Mouse (Mus musculus): ENCODE results near the gene Rnf222. TPM values are rescaled to one million over a fixed set of nuclear protein-coding genes. Genes with fewer than 3 reads are reported as not detected.

The Rnf222 gene
- polyA plus RNA-seq, 1 experiment from 2014 or later: 0.08 TPM

DNA sequence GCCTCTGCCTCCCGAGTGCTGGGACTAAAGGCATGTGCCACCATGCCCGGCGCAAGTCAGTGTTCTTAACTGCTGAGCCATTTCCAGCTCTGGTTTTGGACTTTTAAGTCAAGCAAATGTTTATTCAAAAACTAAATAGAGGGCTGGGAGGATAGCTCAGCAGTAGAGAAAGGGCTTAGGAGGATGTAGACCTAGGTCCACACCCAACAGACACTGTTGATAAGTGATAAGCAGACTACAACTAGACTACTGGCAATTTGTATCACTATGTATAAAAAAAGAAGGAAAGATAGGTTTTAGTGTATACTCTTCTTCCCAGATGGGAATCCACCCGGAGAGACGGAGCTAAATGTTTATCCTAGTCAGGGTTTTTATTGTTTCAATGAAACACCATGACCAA is 7.9 kb downstream of the Rnf222 start:
- Histone ChIP-seq H3K9ac (ENCODE audit: low read length) (no peak overlapping the region), H3K4me2 (ENCODE audit: low read depth) (no peak overlapping the region), H3K27ac (ENCODE audit: low read depth, low read length) (no peak overlapping the region), H3K4me1 (ENCODE audit: control insufficient read depth, insufficient read depth, low read length) (no peaks in the 10 kb centered on the region), H3K4me3 (ENCODE audit: low read depth, low read length) (no peak overlapping the region), H3K9me3 (ENCODE audit: control insufficient read depth, low read length) (no peaks in the 10 kb centered on the region), H3K27me3 (ENCODE audit: control insufficient read depth, insufficient read depth, low read length) (no peaks in the 10 kb centered on the region), H3K36me3 (ENCODE audit: control insufficient read depth, insufficient read depth, low read length) (no peaks in the 10 kb centered on the region)
- ATAC-seq (ENCODE audit: insufficient read depth, low FRiP score, low TSS enrichment): no peak
- 94% methylated on average over 5 of the region's 5 CpGs for WGBS
- no peak for DNase-seq (ENCODE audit: low spot score)

- no peaks in the 10 kb centered on the region for H3K27me3 ChIP-seq (ENCODE audit: control insufficient read depth, insufficient read depth, low read length)
- no peaks in the 10 kb centered on the region for H3K9me3 ChIP-seq (ENCODE audit: control insufficient read depth, low read length)
- 52% methylated on average over 4 of the region's 4 CpGs for WGBS
- H3K9ac ChIP-seq (ENCODE audit: low read length): no peak overlapping the region
- H3K36me3 ChIP-seq (ENCODE audit: control insufficient read depth, insufficient read depth, low read length): no peaks in the 10 kb centered on the region
- no peak for ATAC-seq (ENCODE audit: insufficient read depth, low FRiP score, low TSS enrichment)
- H3K4me2 ChIP-seq (ENCODE audit: low read depth): no peak overlapping the region
- DNase-seq (ENCODE audit: low spot score): no peak
- H3K4me3 ChIP-seq (ENCODE audit: low read depth, low read length): no peak overlapping the region
- H3K4me1 ChIP-seq (ENCODE audit: control insufficient read depth, insufficient read depth, low read length): no peaks in the 10 kb centered on the region
- no peak overlapping the region for H3K27ac ChIP-seq (ENCODE audit: low read depth, low read length)
These were observed 8.8 kb downstream of the Rnf222 start for GRCm38 (mm10) chr11:68897120-68897519.

GRCm38 (mm10) chr11:68897838-68898237 is 9.5 kb downstream of the Rnf222 start:
- DNase-seq (ENCODE audit: low spot score) (no peak), ATAC-seq (ENCODE audit: insufficient read depth, low FRiP score, low TSS enrichment) (no peak)
- Histone ChIP-seq H3K27me3 (ENCODE audit: control insufficient read depth, insufficient read depth, low read length) (no peaks in the 10 kb centered on the region), H3K36me3 (ENCODE audit: control insufficient read depth, insufficient read depth, low read length) (no peaks in the 10 kb centered on the region), H3K9ac (ENCODE audit: low read length) (no peak overlapping the region), H3K4me2 (ENCODE audit: low read depth) (no peak overlapping the region), H3K4me1 (ENCODE audit: control insufficient read depth, insufficient read depth, low read length) (peaks cover 5% of the 10 kb centered on the region), H3K9me3 (ENCODE audit: control insufficient read depth, low read length) (no peaks in the 10 kb centered on the region), H3K27ac (ENCODE audit: low read depth, low read length) (no peak overlapping the region), H3K4me3 (ENCODE audit: low read depth, low read length) (no peak overlapping the region)
- 73% methylated on average over 6 of the region's 6 CpGs for WGBS

DNA sequence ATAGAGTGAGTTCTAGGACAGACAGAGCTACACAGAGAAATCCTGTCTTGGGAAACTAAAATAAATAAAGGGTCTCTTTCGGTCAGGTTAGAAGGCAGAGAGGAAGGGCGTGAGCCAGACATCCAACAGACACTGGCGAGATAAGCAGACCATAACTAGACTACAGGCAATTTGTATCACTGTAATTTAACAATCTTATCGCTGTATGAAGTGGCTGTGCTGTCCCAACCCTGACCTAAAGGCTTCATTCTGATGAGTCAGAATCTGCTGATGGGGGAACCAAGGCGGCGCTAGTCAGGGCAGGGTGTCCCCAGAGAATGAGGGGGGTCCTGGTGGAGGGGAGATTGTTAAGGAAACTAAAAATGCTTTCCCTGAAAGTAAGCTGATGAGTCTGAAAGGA is 10.4 kb downstream of the Rnf222 start:
- Histone ChIP-seq H3K9me3 (ENCODE audit: control insufficient read depth, low read length) (no peaks in the 10 kb centered on the region), H3K4me3 (ENCODE audit: low read depth, low read length) (no peak overlapping the region), H3K27ac (ENCODE audit: low read depth, low read length) (no peak overlapping the region), H3K4me1 (ENCODE audit: control insufficient read depth, insufficient read depth, low read length) (peaks cover 5% of the 10 kb centered on the region), H3K4me2 (ENCODE audit: low read depth) (no peak overlapping the region), H3K9ac (ENCODE audit: low read length) (no peak overlapping the region), H3K27me3 (ENCODE audit: control insufficient read depth, insufficient read depth, low read length) (no peaks in the 10 kb centered on the region), H3K36me3 (ENCODE audit: control insufficient read depth, insufficient read depth, low read length) (peaks cover 6% of the 10 kb centered on the region)
- ATAC-seq (ENCODE audit: insufficient read depth, low FRiP score, low TSS enrichment): no peak
- 91% methylated on average over 6 of the region's 6 CpGs for WGBS
- no peak for DNase-seq (ENCODE audit: low spot score)

DNA sequence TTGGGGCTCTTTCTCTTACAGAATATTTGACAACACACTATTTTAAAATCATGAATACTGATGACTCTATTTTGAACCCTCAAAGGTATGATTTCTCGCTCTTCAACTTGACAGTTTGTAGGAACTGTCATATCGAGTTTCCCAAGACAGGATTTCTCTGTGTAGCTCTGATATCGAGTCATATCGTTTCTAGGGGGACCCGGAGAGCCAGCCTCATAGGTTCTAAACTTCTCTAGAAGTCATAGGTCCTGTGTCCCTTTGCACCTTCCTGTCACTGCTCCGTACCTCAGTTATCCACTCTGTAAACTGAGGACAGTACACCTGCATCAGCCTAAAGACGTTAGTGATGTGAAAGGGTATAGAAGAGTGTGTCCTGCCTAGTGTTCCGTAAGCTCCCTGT is 11.5 kb downstream of the Rnf222 start:
- no peak for ATAC-seq (ENCODE audit: insufficient read depth, low FRiP score, low TSS enrichment)
- WGBS: 87% methylated on average over 8 of the region's 8 CpGs
- H3K4me3 ChIP-seq (ENCODE audit: low read depth, low read length): no peak overlapping the region; the same call in 1 of the 2 replicates
- H3K27ac ChIP-seq (ENCODE audit: low read depth, low read length): no peak overlapping the region
- peaks cover 5% of the 10 kb centered on the region for H3K4me1 ChIP-seq (ENCODE audit: control insufficient read depth, insufficient read depth, low read length)
- H3K36me3 ChIP-seq (ENCODE audit: control insufficient read depth, insufficient read depth, low read length): peaks cover 10% of the 10 kb centered on the region
- no peaks in the 10 kb centered on the region for H3K9me3 ChIP-seq (ENCODE audit: control insufficient read depth, low read length)
- DNase-seq (ENCODE audit: low spot score): no peak
- no peak overlapping the region for H3K4me2 ChIP-seq (ENCODE audit: low read depth)
- H3K27me3 ChIP-seq (ENCODE audit: control insufficient read depth, insufficient read depth, low read length): no peaks in the 10 kb centered on the region
- H3K9ac ChIP-seq (ENCODE audit: low read length): no peak overlapping the region

- peaks cover 11% of the 10 kb centered on the region for H3K36me3 ChIP-seq (ENCODE audit: control insufficient read depth, insufficient read depth, low read length)
- DNase-seq (ENCODE audit: low spot score): no peak
- H3K4me1 ChIP-seq (ENCODE audit: control insufficient read depth, insufficient read depth, low read length): peaks cover 5% of the 10 kb centered on the region
- H3K4me2 ChIP-seq (ENCODE audit: low read depth): peak overlapping the region; percentile 63
- peak overlapping the region; percentile 95 for H3K4me3 ChIP-seq (ENCODE audit: low read depth, low read length)
- WGBS: 28% methylated on average over 31 of the region's 31 CpGs
- peak overlapping the region; percentile 46 for H3K9ac ChIP-seq (ENCODE audit: low read length)
- H3K27ac ChIP-seq (ENCODE audit: low read depth, low read length): no peak overlapping the region
- ATAC-seq (ENCODE audit: insufficient read depth, low FRiP score, low TSS enrichment): peak; percentile 24; the same call in 1 of the 2 replicates
- H3K27me3 ChIP-seq (ENCODE audit: control insufficient read depth, insufficient read depth, low read length): no peaks in the 10 kb centered on the region
- no peaks in the 10 kb centered on the region for H3K9me3 ChIP-seq (ENCODE audit: control insufficient read depth, low read length)
These were observed 12.4 kb downstream of the Rnf222 start for GRCm38 (mm10) chr11:68900519-68901350.

- H3K36me3 ChIP-seq (ENCODE audit: control insufficient read depth, insufficient read depth, low read length): peaks cover 15% of the 10 kb centered on the region
- peaks cover 5% of the 10 kb centered on the region for H3K4me1 ChIP-seq (ENCODE audit: control insufficient read depth, insufficient read depth, low read length)
- peak within 1 kb of the TSS; percentile 85 for H3K27ac ChIP-seq (ENCODE audit: low read depth, low read length)
- WGBS: under 1% methylated on average over 52 of the region's 52 CpGs
- peak within 1 kb of the TSS; percentile 79 for H3K4me2 ChIP-seq (ENCODE audit: low read depth)
- peak within 1 kb of the TSS; percentile 99 for H3K9ac ChIP-seq (ENCODE audit: low read length)
- DNase-seq (ENCODE audit: low spot score): peak; percentile 99
- H3K27me3 ChIP-seq (ENCODE audit: control insufficient read depth, insufficient read depth, low read length): no peaks in the 10 kb centered on the region
- H3K4me3 ChIP-seq (ENCODE audit: low read depth, low read length): peak within 1 kb of the TSS; percentile 95
- no peaks in the 10 kb centered on the region for H3K9me3 ChIP-seq (ENCODE audit: control insufficient read depth, low read length)
- peak; percentile 90 for ATAC-seq (ENCODE audit: insufficient read depth, low FRiP score, low TSS enrichment)
These were observed 13.1 kb downstream of the Rnf222 start, which contains the start of gene Rpl26 for GRCm38 (mm10) chr11:68901351-68902046. Gene Rpl26, plus strand, starts transcription at chr11:68901583.

DNA sequence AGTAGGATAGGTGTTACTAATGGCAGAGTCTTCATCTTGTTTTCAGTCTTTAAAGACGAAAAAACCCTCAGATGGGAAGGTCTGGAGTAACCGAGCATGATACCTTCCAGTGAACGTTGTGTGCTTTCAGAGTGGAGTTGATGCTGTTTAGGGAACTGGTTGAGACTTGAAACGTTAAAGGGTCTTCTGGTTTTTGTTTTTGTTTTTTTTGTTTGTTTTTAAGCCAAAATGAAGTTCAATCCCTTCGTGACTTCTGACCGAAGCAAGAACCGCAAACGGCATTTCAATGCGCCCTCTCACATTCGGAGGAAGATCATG is 13.7 kb downstream of the Rnf222 start:
- H3K36me3 ChIP-seq (ENCODE audit: control insufficient read depth, insufficient read depth, low read length): peaks cover 15% of the 10 kb centered on the region
- peak overlapping the region; percentile 79 for H3K4me2 ChIP-seq (ENCODE audit: low read depth)
- no peak for ATAC-seq (ENCODE audit: insufficient read depth, low FRiP score, low TSS enrichment)
- no peaks in the 10 kb centered on the region for H3K27me3 ChIP-seq (ENCODE audit: control insufficient read depth, insufficient read depth, low read length)
- under 1% methylated on average over 9 of the region's 10 CpGs for WGBS
- peak overlapping the region; percentile 99 for H3K9ac ChIP-seq (ENCODE audit: low read length)
- H3K4me1 ChIP-seq (ENCODE audit: control insufficient read depth, insufficient read depth, low read length): peaks cover 5% of the 10 kb centered on the region
- H3K9me3 ChIP-seq (ENCODE audit: control insufficient read depth, low read length): no peaks in the 10 kb centered on the region
- DNase-seq (ENCODE audit: low spot score): no peak
- H3K4me3 ChIP-seq (ENCODE audit: low read depth, low read length): peak overlapping the region; percentile 95
- peak overlapping the region; percentile 85 for H3K27ac ChIP-seq (ENCODE audit: low read depth, low read length)
